Mouse (Mus musculus): Measurements from ENCODE around the gene Tdrd6.

DNA sequence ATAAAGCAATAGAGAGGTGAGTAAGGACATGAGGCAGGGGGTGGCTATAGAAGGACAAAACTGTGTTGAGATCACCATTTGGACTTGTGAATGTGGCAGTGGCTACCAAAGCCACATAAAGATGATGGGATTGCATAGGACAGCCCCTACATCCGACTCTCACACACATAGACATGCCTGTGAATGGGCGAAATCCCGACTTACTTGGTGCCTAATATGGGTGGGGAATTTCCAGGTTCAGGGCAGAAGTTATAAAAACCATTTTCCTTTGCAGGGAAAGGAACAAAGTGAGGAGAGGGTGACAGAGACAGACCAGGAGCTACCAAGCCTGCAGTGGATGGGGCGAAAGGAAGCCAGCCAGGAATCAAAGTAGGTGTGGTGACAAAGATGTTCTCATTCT, 7.0 kb upstream of the Tdrd6 start:
- TF ChIP-seq GATA1 (IDR thresholded peaks at IDR 0.05; ENCODE audit: borderline replicate concordance, low read length) (no peak), FLI1 (IDR thresholded peaks at IDR 0.05; ENCODE audit: low read length) (no peak)

Data from megakaryocyte, embryonic 14.5 days (primary cell).